Mouse (Mus musculus): ENCODE measurements around the gene Kirrel3. TPM values are rescaled to one million over a fixed set of nuclear protein-coding genes. Genes with fewer than 3 reads are reported as not detected.

The Kirrel3 gene
- polyA plus RNA-seq, 1 experiment: not detected

DNA sequence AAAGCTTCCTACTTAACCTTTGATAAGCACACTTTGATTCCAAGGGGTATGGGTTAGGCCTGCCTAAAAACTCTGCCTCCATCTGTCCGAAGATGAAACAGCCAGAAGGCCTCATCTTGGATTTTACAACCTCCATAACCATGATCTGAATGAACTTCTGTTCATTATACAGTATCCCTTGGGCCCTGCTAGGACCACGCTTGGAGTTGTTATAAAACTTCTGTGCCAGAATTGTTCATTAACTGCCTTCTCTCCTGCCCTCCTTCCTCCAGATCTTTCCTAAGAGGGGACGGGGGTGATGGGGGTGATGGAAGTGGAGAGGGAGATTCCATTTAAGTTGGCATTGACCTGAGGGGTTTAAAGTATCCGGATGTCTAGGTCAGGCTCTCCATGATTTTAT lies 572.5 kb downstream of the Kirrel3 start:
- Histone ChIP-seq H3K4me3 (ENCODE audit: insufficient read depth, low read length) (no peak overlapping the region), H3K27ac (ENCODE audit: insufficient read depth, low read depth, low read length) (no peak overlapping the region), H3K4me1 (ENCODE audit: control insufficient read depth, insufficient read depth, low read length) (peaks cover 33% of the 10 kb centered on the region)
- TF ChIP-seq CTCF (IDR thresholded peaks at IDR 0.05; ENCODE audit: low read depth, low read length) (no peak), POLR2A (IDR thresholded peaks at IDR 0.05; ENCODE audit: borderline replicate concordance, low read depth, low read length) (no peak)

DNA sequence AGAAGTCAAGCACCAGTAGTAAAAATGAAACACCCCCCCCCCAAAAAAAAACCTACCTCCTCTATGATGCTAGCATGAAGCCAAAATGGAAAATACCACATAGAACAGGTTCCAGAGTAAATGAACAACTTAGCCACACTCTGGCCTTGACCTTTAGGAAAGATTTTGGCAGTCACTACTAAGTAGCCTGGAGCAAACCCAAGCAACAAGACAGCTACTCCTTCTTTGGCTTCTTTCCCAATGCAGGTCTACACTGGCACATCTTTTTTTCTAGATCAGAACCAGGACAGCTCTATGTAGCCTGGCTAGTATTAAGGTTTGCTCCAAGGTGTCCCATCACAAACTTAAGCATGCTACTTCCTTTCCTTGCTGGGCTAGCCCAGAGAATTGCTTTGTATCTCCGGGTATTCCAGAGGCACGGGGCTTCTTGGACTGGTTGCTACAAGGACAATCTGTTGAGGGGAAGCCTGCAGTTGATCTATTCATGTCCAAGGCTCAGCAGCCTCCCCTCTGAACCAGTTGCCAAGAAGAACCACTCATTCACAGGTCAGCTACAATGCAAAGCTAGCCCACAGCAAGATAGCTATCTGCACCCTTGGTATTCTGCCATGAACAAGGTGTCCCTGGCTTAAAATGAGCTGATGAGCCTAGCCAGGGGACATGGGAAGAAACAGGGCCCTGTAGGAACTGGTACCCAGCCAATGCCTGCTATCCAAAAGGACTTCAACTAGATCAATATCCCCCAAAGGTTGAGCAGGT lies 573.1 kb downstream of the Kirrel3 start:
- TF ChIP-seq POLR2A (IDR thresholded peaks at IDR 0.05; ENCODE audit: borderline replicate concordance, low read depth, low read length) (no peak), CTCF (IDR thresholded peaks at IDR 0.05; ENCODE audit: low read depth, low read length) (no peak)
- H3K4me3 ChIP-seq (ENCODE audit: insufficient read depth, low read length): no peak overlapping the region
- peaks cover 34% of the 10 kb centered on the region for H3K4me1 ChIP-seq (ENCODE audit: control insufficient read depth, insufficient read depth, low read length)
- H3K27ac ChIP-seq (ENCODE audit: insufficient read depth, low read depth, low read length): no peak overlapping the region

DNA sequence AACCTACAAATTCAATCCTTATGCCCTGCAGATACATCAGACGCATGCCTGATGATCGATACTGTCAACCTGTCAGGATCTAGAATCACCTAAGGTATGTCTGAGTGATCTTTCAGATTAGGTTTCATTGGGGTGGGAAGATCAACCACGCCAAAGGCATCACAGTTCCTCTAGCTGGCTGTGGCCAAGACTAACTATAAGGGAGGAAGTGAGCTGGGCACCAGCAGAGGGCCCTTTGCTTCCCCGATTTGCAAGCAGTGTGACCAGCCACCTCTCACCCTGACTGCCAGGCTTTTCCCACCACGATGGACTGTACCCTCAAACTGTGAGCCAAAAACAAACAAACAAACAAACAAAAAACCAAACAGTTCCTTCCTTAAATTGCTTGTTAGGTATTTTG lies 574.2 kb downstream of the Kirrel3 start:
- Histone ChIP-seq H3K4me1 (ENCODE audit: control insufficient read depth, insufficient read depth, low read length) (peaks cover 34% of the 10 kb centered on the region), H3K27ac (ENCODE audit: insufficient read depth, low read depth, low read length) (no peak overlapping the region), H3K4me3 (ENCODE audit: insufficient read depth, low read length) (no peak overlapping the region)
- TF ChIP-seq POLR2A (IDR thresholded peaks at IDR 0.05; ENCODE audit: borderline replicate concordance, low read depth, low read length): no peak

DNA sequence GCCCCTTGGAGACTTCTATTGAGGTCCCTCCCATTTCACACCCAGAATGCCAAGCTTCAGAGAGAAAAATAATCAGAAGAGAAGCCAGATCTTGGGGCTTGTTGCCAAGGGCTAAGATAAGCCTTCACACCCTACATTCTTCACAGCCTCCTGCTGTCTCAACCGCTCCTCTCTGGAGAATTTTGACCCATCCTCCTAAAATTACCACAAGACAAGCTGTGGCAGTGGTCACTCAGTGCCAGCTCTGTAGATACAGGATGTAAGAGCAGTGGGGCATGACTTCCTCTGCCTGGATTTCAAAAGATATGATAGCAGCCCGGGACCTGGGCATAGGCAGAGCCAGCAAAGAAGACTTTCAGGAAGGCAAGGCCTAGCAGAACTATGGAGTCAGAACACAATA lies 575.8 kb downstream of the Kirrel3 start:
- H3K4me1 ChIP-seq (ENCODE audit: control insufficient read depth, insufficient read depth, low read length): peaks cover 21% of the 10 kb centered on the region
- no peak overlapping the region for H3K27ac ChIP-seq (ENCODE audit: insufficient read depth, low read depth, low read length)
- no peak overlapping the region for H3K4me3 ChIP-seq (ENCODE audit: insufficient read depth, low read length)
- TF ChIP-seq CTCF (IDR thresholded peaks at IDR 0.05; ENCODE audit: low read depth, low read length) (no peak), POLR2A (IDR thresholded peaks at IDR 0.05; ENCODE audit: borderline replicate concordance, low read depth, low read length) (no peak)
